Mouse (Mus musculus) heart, embryonic 15.5 days (tissue): Measurements from ENCODE around the gene Gpr82. TPM values are rescaled to one million over a fixed set of nuclear protein-coding genes. Genes with fewer than 3 reads are reported as not detected.

Source experiments
- ATAC-seq: fragments of 200-750 bp; cut with Nextera tagmentation; replicated peaks from 2 replicates; pipeline ENCODE4 v1.8.0; 2017; ENCODE audit warnings: low read depth, moderate TSS enrichment; ENCODE audit not compliant: insufficient number of reproducible peaks, insufficient read depth, low FRiP score
- H3K27ac ChIP-seq: fragments of 300-500 bp; sonication (generic); 2 replicates; pipeline ENCODE4 v1.5.1; 2015; ENCODE audit warnings: mild to moderate bottlenecking, inconsistent platforms
- H3K27me3 ChIP-seq: fragments of 300-500 bp; sonication (generic); 2 replicates; pipeline ENCODE4 v1.6.1; 2015; ENCODE audit warnings: inconsistent platforms
- H3K36me3 ChIP-seq: fragments of 300-500 bp; sonication (generic); 2 replicates; pipeline ENCODE4 v1.6.1; 2015; ENCODE audit warnings: mild to moderate bottlenecking, inconsistent platforms
- H3K4me1 ChIP-seq: fragments of 300-500 bp; sonication (generic); replicated peaks from 2 replicates; pipeline ENCODE4 v1.6.1; 2015; ENCODE audit warnings: inconsistent platforms
- H3K4me2 ChIP-seq: fragments of 300-500 bp; sonication (generic); 2 replicates; pipeline ENCODE4 v1.6.1; 2015; ENCODE audit warnings: inconsistent platforms, mild to moderate bottlenecking, moderate library complexity
- H3K4me3 ChIP-seq: fragments of 300-500 bp; sonication (generic); 2 replicates; pipeline ENCODE4 v1.5.1; 2015; ENCODE audit warnings: mild to moderate bottlenecking, inconsistent platforms
- H3K9ac ChIP-seq: fragments of 300-500 bp; sonication (generic); 2 replicates; pipeline ENCODE4 v1.6.1; 2015; ENCODE audit warnings: mild to moderate bottlenecking, inconsistent platforms
- H3K9me3 ChIP-seq: fragments of 300-500 bp; sonication (generic); replicated peaks from 2 replicates; pipeline ENCODE4 v1.6.1; 2016; ENCODE audit warnings: inconsistent platforms
- WGBS: fragments of 180-500 bp; shearing (Covaris S2); methylation state at CpG from one replicate; pipeline ENCODE4 v1.1.7; 2015; ENCODE audit warnings: mixed read lengths; 5-methylcytosine and 5-hydroxymethylcytosine counted together
- microRNA-seq: library from miRNA; unstranded; fragments of <30 nt; microRNA quantifications from one replicate; pipeline ENCODE4, GENCODE M21; 2016
- polyA plus RNA-seq: library from polyadenylated mRNA; unstranded; fragments of >200 nt; fragmentation: Nextera tagmentation; extraction: Ambion mirVana; gene quantifications from 2 replicates; pipeline ENCODE4 v1.2.1, GENCODE M21; 2015

Gene Gpr82
- polyA plus RNA-seq, 1 experiment from 2014 or later: 0.09 TPM

GRCm38 (mm10) chrX:13700681-13701080, 39.5 kb downstream of the Gpr82 start:
- Histone ChIP-seq H3K4me3 (no peak overlapping the region), H3K4me2 (no peak overlapping the region), H3K9ac (no peak overlapping the region), H3K9me3 (no peaks in the 10 kb centered on the region), H3K36me3 (no peaks in the 10 kb centered on the region), H3K4me1 (no peaks in the 10 kb centered on the region), H3K27ac (no peak overlapping the region), H3K27me3 (no peaks in the 10 kb centered on the region)
- no peak for ATAC-seq
- 64% methylated on average over 3 of the region's 3 CpGs for WGBS

- Histone ChIP-seq H3K27ac (no peak overlapping the region), H3K4me2 (no peak overlapping the region), H3K27me3 (no peaks in the 10 kb centered on the region), H3K4me1 (no peaks in the 10 kb centered on the region), H3K4me3 (no peak overlapping the region), H3K36me3 (no peaks in the 10 kb centered on the region), H3K9me3 (no peaks in the 10 kb centered on the region), H3K9ac (no peak overlapping the region)
- no peak for ATAC-seq
- 33% methylated on average over 2 of the region's 2 CpGs for WGBS
Observed at GRCm38 (mm10) chrX:13705051-13705450, 43.9 kb downstream of the Gpr82 start.

- no peak overlapping the region for H3K4me3 ChIP-seq
- no peak overlapping the region for H3K4me2 ChIP-seq
- no peak overlapping the region for H3K9ac ChIP-seq
- 31% methylated on average over 2 of the region's 2 CpGs for WGBS
- H3K36me3 ChIP-seq: no peaks in the 10 kb centered on the region
- no peak overlapping the region for H3K27ac ChIP-seq
- ATAC-seq: no peak
- no peaks in the 10 kb centered on the region for H3K9me3 ChIP-seq
- no peaks in the 10 kb centered on the region for H3K4me1 ChIP-seq
- no peaks in the 10 kb centered on the region for H3K27me3 ChIP-seq
Observed at GRCm38 (mm10) chrX:13710174-13710573, 49.0 kb downstream of the Gpr82 start.

Small RNA genes within 50 kb of the gene (microRNA-seq; reads per million reads assigned to microRNA genes)
- not detected for gene Gm25246

Other genes starting within 250 kb of the Gpr82 start
- gene Nyx, start 195.3 kb upstream of the Gpr82 start, polyA plus RNA-seq: 0.06 and 0.18 TPM in 2 replicates
- gene Gpr34, start 29.3 kb upstream of the Gpr82 start, polyA plus RNA-seq: 0.97 and 1.5 TPM in 2 replicates
- 6.1 and 6.9 TPM in 2 replicates for gene Cask, start 190.0 kb downstream of the Gpr82 start, polyA plus RNA-seq